Mouse (Mus musculus) hindbrain, embryonic 12.5 days (tissue): ENCODE results near the gene Ptpn20. TPM values are rescaled to one million over a fixed set of nuclear protein-coding genes. Genes with fewer than 3 reads are reported as not detected.

ENCODE experiments used
- ATAC-seq: fragments of 200-750 bp; cut with Nextera tagmentation; 2 replicates; pipeline ENCODE4 v1.8.0; 2017; ENCODE audit warnings: moderate TSS enrichment; ENCODE audit not compliant: low FRiP score
- H3K27ac ChIP-seq: fragments of 300-500 bp; sonication (generic); 2 replicates; pipeline ENCODE4 v1.5.1; 2016; ENCODE audit warnings: mild to moderate bottlenecking
- H3K27me3 ChIP-seq: fragments of 300-500 bp; sonication (generic); 2 replicates; pipeline ENCODE4 v1.6.1; 2016; ENCODE audit warnings: mild to moderate bottlenecking
- H3K36me3 ChIP-seq: fragments of 300-500 bp; sonication (generic); 2 replicates; pipeline ENCODE4 v1.6.1; 2016; ENCODE audit warnings: mild to moderate bottlenecking
- H3K4me1 ChIP-seq: fragments of 300-500 bp; sonication (generic); 2 replicates; pipeline ENCODE4 v1.6.1; 2016
- H3K4me2 ChIP-seq: fragments of 300-500 bp; sonication (generic); replicated peaks from 2 replicates; pipeline ENCODE4 v1.6.1; 2016; ENCODE audit warnings: mild to moderate bottlenecking
- H3K4me3 ChIP-seq: fragments of 300-500 bp; sonication (generic); 2 replicates; pipeline ENCODE4 v1.5.1; 2016; ENCODE audit warnings: mild to moderate bottlenecking
- H3K9ac ChIP-seq: fragments of 300-500 bp; sonication (generic); 2 replicates; pipeline ENCODE4 v1.6.1; 2016; ENCODE audit warnings: mild to moderate bottlenecking, moderate library complexity
- H3K9me3 ChIP-seq: fragments of 300-500 bp; sonication (generic); replicated peaks from 2 replicates; pipeline ENCODE4 v1.6.1; 2016; ENCODE audit warnings: mild to moderate bottlenecking
- WGBS: fragments of 180-500 bp; shearing (Covaris S2); methylation state at CpG from one replicate; pipeline ENCODE4 v1.1.7; 2016; 5-methylcytosine and 5-hydroxymethylcytosine counted together
- polyA plus RNA-seq: library from polyadenylated mRNA; unstranded; fragments of >200 nt; fragmentation: Nextera tagmentation; extraction: Ambion mirVana; gene quantifications from 2 replicates; pipeline ENCODE4 v1.2.1, GENCODE M21; 2016

Gene Ptpn20
- polyA plus RNA-seq, 1 experiment from 2014 or later = 0.10 TPM

GRCm38 (mm10) chr14:33634354-33634753, 45.3 kb downstream of the Ptpn20 start:
- Histone ChIP-seq H3K27me3 (no peaks in the 10 kb centered on the region), H3K4me3 (no peak overlapping the region), H3K36me3 (no peaks in the 10 kb centered on the region), H3K27ac (no peak overlapping the region), H3K4me1 (no peaks in the 10 kb centered on the region), H3K9me3 (no peaks in the 10 kb centered on the region), H3K9ac (no peak overlapping the region), H3K4me2 (no peak overlapping the region)
- WGBS = 92% methylated on average over 4 of the region's 4 CpGs
- no peak for ATAC-seq

GRCm38 (mm10) chr14:33634774-33635173, 45.8 kb downstream of the Ptpn20 start:
- H3K4me2 ChIP-seq = no peak overlapping the region
- no peaks in the 10 kb centered on the region for H3K27me3 ChIP-seq
- no peak overlapping the region for H3K27ac ChIP-seq
- H3K36me3 ChIP-seq = no peaks in the 10 kb centered on the region
- H3K4me1 ChIP-seq = no peaks in the 10 kb centered on the region
- 90% methylated on average over 1 of the region's 1 CpGs for WGBS
- no peak for ATAC-seq
- H3K9ac ChIP-seq = no peak overlapping the region
- no peaks in the 10 kb centered on the region for H3K9me3 ChIP-seq
- no peak overlapping the region for H3K4me3 ChIP-seq

- Histone ChIP-seq H3K27ac (no peak overlapping the region), H3K9me3 (no peaks in the 10 kb centered on the region), H3K4me1 (no peaks in the 10 kb centered on the region), H3K4me3 (no peak overlapping the region), H3K4me2 (no peak overlapping the region), H3K36me3 (no peaks in the 10 kb centered on the region), H3K27me3 (no peaks in the 10 kb centered on the region), H3K9ac (no peak overlapping the region)
- 83% methylated on average over 5 of the region's 5 CpGs for WGBS
- no peak for ATAC-seq
These were observed 50.4 kb downstream of the Ptpn20 start for GRCm38 (mm10) chr14:33639357-33639756.

- Histone ChIP-seq H3K27me3 (no peaks in the 10 kb centered on the region), H3K9me3 (no peaks in the 10 kb centered on the region), H3K27ac (no peak overlapping the region), H3K9ac (no peak overlapping the region), H3K4me2 (no peak overlapping the region), H3K4me1 (no peaks in the 10 kb centered on the region), H3K4me3 (no peak overlapping the region), H3K36me3 (no peaks in the 10 kb centered on the region)
- WGBS = 94% methylated on average over 9 of the region's 9 CpGs
- no peak for ATAC-seq
These were observed 61.7 kb downstream of the Ptpn20 start for GRCm38 (mm10) chr14:33650721-33651120.

GRCm38 (mm10) chr14:33657471-33657901, 68.5 kb downstream of the Ptpn20 start:
- no peaks in the 10 kb centered on the region for H3K27me3 ChIP-seq
- no peaks in the 10 kb centered on the region for H3K36me3 ChIP-seq
- H3K9ac ChIP-seq = no peak overlapping the region
- WGBS = 91% methylated on average over 7 of the region's 7 CpGs
- ATAC-seq = no peak
- H3K4me3 ChIP-seq = no peak overlapping the region
- H3K4me1 ChIP-seq = no peaks in the 10 kb centered on the region
- no peak overlapping the region for H3K27ac ChIP-seq
- H3K9me3 ChIP-seq = no peaks in the 10 kb centered on the region
- no peak overlapping the region for H3K4me2 ChIP-seq

- no peak overlapping the region for H3K27ac ChIP-seq
- ATAC-seq = no peak
- H3K27me3 ChIP-seq = no peaks in the 10 kb centered on the region
- WGBS = 65% methylated on average over 2 of the region's 2 CpGs
- no peak overlapping the region for H3K4me2 ChIP-seq
- no peak overlapping the region for H3K4me3 ChIP-seq
- no peaks in the 10 kb centered on the region for H3K36me3 ChIP-seq
- no peaks in the 10 kb centered on the region for H3K4me1 ChIP-seq
- H3K9me3 ChIP-seq = no peaks in the 10 kb centered on the region
- no peak overlapping the region for H3K9ac ChIP-seq
These were observed 69.3 kb downstream of the Ptpn20 start for GRCm38 (mm10) chr14:33658331-33658730.

- H3K36me3 ChIP-seq = no peaks in the 10 kb centered on the region
- no peak overlapping the region for H3K4me3 ChIP-seq
- 81% methylated on average over 9 of the region's 9 CpGs for WGBS
- H3K4me2 ChIP-seq = no peak overlapping the region
- no peak overlapping the region for H3K27ac ChIP-seq
- H3K4me1 ChIP-seq = no peaks in the 10 kb centered on the region
- H3K27me3 ChIP-seq = no peaks in the 10 kb centered on the region
- H3K9me3 ChIP-seq = no peaks in the 10 kb centered on the region
- no peak for ATAC-seq
- H3K9ac ChIP-seq = no peak overlapping the region
These were observed 73.1 kb downstream of the Ptpn20 start for GRCm38 (mm10) chr14:33662080-33662479.

GRCm38 (mm10) chr14:33666301-33666700, 77.3 kb downstream of the Ptpn20 start:
- no peak for ATAC-seq
- Histone ChIP-seq H3K27ac (no peak overlapping the region), H3K36me3 (no peaks in the 10 kb centered on the region), H3K4me1 (no peaks in the 10 kb centered on the region), H3K4me2 (no peak overlapping the region), H3K9me3 (no peaks in the 10 kb centered on the region), H3K4me3 (no peak overlapping the region), H3K9ac (no peak overlapping the region), H3K27me3 (no peaks in the 10 kb centered on the region)
- WGBS = 92% methylated on average over 6 of the region's 6 CpGs

GRCm38 (mm10) chr14:33669891-33670290, 80.9 kb downstream of the Ptpn20 start:
- Histone ChIP-seq H3K27me3 (no peaks in the 10 kb centered on the region), H3K4me1 (no peaks in the 10 kb centered on the region), H3K9ac (no peak overlapping the region), H3K9me3 (no peaks in the 10 kb centered on the region), H3K4me3 (no peak overlapping the region), H3K36me3 (no peaks in the 10 kb centered on the region), H3K4me2 (no peak overlapping the region), H3K27ac (no peak overlapping the region)
- 91% methylated on average over 11 of the region's 11 CpGs for WGBS
- ATAC-seq = no peak

GRCm38 (mm10) chr14:33673350-33674087, 84.5 kb downstream of the Ptpn20 start:
- no peaks in the 10 kb centered on the region for H3K4me1 ChIP-seq
- H3K4me2 ChIP-seq = no peak overlapping the region
- H3K4me3 ChIP-seq = no peak overlapping the region
- no peak overlapping the region for H3K9ac ChIP-seq
- no peaks in the 10 kb centered on the region for H3K36me3 ChIP-seq
- WGBS = 85% methylated on average over 5 of the region's 5 CpGs
- H3K27me3 ChIP-seq = no peaks in the 10 kb centered on the region
- H3K27ac ChIP-seq = no peak overlapping the region
- H3K9me3 ChIP-seq = no peaks in the 10 kb centered on the region
- no peak for ATAC-seq

- 94% methylated on average over 6 of the region's 6 CpGs for WGBS
- Histone ChIP-seq H3K27me3 (no peaks in the 10 kb centered on the region), H3K4me3 (no peak overlapping the region), H3K9ac (no peak overlapping the region), H3K9me3 (no peaks in the 10 kb centered on the region), H3K27ac (no peak overlapping the region), H3K4me1 (peaks cover 4% of the 10 kb centered on the region), H3K4me2 (no peak overlapping the region), H3K36me3 (no peaks in the 10 kb centered on the region)
- ATAC-seq = no peak
These were observed 89.0 kb downstream of the Ptpn20 start for GRCm38 (mm10) chr14:33677996-33678395.

GRCm38 (mm10) chr14:33678740-33679139, 89.7 kb downstream of the Ptpn20 start:
- H3K4me3 ChIP-seq = no peak overlapping the region
- peaks cover 10% of the 10 kb centered on the region for H3K4me1 ChIP-seq
- WGBS = 88% methylated on average over 3 of the region's 3 CpGs
- ATAC-seq = no peak
- H3K27me3 ChIP-seq = no peaks in the 10 kb centered on the region
- H3K4me2 ChIP-seq = no peak overlapping the region
- H3K9me3 ChIP-seq = no peaks in the 10 kb centered on the region
- no peak overlapping the region for H3K27ac ChIP-seq
- no peak overlapping the region for H3K9ac ChIP-seq
- no peaks in the 10 kb centered on the region for H3K36me3 ChIP-seq

GRCm38 (mm10) chr14:33680621-33681020, 91.6 kb downstream of the Ptpn20 start:
- H3K27ac ChIP-seq = no peak overlapping the region
- H3K27me3 ChIP-seq = no peaks in the 10 kb centered on the region
- H3K9ac ChIP-seq = no peak overlapping the region
- ATAC-seq = no peak
- no peak overlapping the region for H3K4me2 ChIP-seq
- H3K4me3 ChIP-seq = no peak overlapping the region
- 89% methylated on average over 6 of the region's 6 CpGs for WGBS
- peaks cover 13% of the 10 kb centered on the region for H3K4me1 ChIP-seq
- no peaks in the 10 kb centered on the region for H3K36me3 ChIP-seq
- no peaks in the 10 kb centered on the region for H3K9me3 ChIP-seq
